Mouse (Mus musculus): ENCODE measurements at regions not wholly inside any gene's neighbourhood (a gene's known extent, or its start where the extent isn't known, plus 50 kb on each side); places are given as distances from the start of the nearest gene placed in this dataset.

DNA sequence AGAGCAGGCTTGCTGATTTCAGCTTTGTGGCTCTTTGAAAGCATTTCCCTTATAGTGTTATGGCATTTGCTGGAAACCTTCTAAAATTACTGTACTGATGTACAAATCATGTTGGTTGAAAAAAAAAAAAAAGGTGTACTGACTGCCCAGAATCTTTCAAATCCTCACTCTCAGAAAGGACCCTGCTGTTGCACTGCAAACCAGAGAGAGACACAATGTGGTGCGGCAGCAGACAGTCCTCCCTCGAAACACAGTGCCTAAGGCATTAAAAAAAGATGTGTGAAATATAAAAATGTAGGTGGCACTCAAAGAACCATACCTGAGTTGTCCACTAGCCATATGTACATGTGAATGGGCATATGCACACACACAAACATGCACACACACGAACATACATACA, 128.3 kb downstream of the Actr3 start:
- DNase-seq = no peak

DNA sequence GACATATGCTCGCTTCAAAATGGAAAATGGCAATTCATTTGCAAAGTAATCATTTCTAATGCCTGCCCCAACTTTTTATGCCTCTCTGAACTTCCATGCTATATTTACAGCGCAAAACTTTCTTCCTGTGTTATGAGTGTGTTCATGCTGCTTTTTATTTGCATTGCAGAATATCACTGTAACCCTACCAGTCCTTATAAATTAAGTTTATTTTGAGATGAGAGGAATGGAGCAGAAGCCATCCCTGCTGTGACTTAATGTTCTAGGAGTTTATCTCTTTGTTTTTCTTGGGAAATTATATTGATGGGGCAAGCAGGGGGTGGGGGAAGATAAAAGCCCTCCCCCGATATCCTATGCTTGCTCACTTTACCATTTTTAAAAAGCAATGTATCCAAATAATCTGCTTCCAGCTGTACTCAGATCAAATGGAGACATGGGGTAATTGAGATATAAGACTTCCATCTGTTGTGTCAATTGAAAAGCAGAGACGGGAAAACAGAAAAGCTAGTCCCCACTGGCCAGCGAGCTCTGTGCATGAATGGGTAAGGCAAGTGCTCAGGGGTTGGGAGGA, 136.9 kb downstream of the Actr3 start:
- no peak for DNase-seq

DNA sequence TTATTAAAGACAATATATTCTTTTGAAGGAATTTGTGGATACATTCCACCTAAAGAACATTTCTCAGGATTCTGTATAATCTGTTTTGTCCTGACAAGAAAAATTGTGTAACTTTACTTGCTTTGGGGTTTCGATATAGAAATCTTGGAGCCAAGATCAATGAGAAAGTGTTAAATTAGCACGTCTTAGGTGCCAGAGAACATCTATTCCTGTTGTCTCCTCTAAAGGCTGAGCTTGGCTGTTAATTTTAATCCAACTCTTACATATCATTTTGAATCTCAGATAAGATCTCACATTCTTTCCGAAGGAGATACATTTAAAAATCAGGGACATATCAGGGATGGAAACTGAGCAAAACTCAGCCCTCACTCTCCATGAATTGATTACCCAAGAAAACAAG, 139.9 kb downstream of the Actr3 start:
- no peak for DNase-seq

DNA sequence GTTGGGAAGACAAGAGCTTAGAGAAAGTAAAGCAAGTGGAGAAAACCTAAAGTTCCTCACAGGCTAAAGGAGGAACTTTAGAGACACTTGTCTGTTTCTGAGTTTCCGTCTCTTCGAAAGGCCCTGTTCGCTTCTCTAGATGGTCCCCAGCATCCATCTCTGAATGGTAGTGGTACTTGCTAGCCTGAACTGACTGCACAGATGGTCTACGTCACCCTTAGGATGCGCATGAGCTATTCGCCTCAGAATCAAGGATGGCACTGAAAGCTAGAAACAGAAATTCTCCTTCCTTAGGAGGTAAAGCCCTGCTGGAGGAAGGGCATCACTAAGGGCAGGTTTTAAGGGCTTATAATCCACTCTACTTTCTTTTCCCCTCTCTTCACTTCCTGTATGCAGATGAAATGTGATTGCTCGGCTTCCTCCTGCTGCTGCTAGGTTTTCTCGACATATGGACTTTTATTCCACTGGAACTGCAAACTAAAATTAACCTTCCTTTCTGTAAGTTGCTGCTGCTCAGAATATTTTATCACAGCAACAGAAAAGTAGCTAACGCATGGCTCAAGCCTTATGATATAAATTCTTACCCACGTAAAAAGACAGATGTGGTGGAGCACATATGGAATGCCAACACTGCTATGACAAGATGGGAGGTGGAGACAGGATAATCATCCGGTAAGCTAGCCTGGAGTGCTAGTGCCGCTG, 145.1 kb downstream of the Actr3 start:
- DNase-seq = no peak

DNA sequence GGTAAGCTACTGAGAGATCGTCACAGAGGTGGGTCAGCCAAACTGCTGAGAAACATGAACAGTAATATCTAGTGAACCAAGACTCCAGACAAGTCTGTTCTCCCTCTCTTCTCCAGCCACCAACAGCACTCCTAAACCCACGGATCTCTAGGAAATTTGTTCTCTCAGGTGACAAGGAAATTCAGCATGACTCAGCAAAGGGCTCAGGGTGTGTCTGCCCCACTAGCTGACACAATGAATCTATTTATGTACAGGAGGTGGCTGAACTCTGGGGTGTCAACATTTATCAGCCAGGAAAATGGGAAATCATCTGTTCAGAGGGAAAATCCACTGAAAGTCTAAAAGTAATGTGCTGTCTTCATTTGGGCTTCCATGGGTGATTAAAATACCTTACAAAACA, 149.2 kb downstream of the Actr3 start:
- DNase-seq = no peak

DNA sequence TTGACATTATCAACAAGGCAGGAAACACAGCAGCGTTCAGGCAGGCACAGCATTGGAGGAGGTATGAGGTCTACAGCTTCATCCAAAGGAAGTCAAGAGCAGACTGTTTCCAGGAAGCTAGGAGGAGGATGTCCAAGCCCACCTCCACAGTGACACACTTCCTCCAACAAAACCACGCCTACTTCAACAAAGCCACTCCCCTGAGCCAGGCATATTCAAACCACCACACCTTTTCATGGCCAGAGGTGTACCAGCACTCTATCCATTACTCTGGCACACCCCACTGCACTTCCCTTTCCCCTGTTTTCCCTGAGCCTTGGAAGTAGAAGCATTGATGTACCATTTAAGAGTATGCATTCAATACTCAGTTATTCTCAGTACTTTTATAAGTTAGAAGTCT, 150.8 kb downstream of the Actr3 start:
- DNase-seq = no peak

DNA sequence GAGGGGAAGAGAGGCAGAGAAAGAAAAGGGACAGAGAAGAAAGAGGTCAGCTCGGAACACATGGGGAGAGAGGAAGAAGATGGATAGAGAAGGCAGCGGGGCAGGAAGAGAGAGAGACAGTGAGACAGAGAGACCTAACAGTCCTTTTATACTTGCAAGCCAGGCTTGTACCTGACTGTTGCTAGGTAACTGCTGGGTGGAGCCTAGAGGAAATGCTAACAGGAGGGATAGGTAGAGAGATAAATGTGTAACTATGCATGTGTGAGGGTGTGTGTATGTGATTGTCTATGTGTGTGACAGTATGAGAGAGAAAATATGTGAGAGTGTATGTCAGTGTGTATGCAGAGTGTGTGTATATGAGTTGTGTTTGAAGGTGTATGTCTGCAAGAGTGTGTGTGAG, 161.8 kb downstream of the Actr3 start:
- no peak for DNase-seq

DNA sequence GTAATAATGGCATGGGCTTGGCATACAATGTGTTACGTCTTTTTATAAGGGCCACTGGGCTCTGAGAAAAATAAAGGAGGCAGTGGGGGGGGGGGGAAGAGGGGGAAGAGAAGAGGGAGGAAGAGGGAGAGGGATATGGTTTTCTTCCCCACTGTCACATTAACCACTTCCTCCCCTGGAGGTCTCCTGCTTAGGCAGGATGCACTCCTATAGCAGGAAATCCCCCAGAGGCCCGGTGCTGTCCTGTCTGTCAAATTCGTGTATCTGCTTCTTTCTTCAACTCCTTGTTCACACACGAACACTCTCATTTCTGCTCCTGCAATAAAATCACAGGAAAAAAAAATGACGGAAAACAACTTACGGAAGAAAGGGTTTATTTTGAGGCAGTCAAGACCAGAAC, 171.8 kb downstream of the Actr3 start:
- DNase-seq = no peak

DNA sequence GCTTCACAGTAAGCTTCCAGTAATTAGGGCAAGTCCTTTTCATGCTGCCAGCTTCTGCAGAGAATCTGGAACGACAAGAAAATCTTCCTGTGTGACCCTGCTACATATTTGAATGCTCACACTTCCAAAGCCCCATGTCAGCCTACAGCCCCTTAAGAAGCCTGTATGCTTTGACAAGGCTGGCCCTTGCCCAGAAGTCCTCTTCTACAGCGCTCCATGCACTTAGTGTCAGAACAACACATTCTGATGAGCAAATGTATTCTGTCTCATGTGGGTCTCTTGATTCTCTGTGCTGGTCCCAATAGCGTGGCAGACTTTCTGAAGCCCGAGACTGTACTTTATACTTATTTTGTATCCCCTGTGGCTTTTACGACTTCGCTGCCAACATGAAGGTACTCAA, 172.5 kb downstream of the Actr3 start:
- DNase-seq = no peak

DNA sequence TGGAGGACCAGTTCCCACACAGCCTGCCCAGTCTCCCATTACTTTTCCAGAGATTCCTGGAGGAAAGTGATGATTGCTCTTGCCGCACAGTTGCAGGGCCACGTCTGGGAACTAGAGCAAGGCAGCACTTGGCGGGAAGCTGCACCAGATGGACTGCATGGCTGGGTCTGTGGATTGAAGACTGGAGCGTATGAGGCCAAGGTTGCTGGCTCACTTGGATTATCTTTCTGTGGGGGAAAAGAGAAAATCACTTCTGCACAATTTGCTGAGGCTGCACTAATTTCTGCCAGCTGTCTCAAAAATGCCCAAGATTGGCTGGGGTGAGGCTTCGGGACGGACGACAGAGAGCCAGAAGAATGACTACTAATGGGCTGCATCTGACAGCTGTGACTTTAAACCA, 193.2 kb downstream of the Actr3 start:
- no peak for DNase-seq

DNA sequence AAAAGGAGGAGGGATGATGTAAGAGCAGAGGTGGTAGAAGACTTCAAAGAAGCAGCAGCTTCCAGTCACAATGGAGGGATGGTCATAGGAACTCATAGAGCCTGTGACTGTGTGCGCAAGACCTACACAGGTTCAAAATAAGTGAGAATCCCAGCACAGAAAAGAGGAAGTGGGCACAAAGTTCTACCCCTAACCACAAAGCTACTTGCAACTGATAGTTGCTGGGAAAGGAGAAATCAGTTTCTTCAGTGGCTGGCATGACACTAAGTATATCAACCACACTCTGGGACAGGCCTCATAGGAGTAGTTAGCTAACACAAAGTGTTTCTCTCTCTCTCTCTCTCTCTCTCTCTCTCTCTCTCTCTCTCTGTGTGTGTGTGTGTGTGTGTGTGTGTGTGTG, 193.8 kb downstream of the Actr3 start:
- no peak for DNase-seq

DNA sequence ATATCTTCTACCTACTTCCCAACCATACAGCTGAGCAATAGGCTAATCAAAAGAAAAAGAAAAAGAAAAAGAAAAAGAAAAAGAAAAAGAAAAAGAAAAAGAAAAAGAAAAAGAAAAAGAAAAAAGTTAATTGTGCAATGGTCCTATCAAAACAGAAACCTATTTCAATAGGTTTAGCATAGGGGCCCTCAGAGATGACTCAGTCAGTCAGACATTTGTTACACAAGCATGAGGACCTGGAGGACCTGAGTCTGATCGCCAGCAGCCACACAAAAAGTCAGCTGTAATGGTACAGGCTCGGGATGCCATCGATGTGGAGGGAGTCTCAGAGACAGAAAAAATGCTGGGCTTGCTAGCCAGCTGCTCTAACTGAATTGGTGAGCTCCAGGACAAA, 197.9 kb downstream of the Actr3 start:
- DNase-seq = no peak

DNA sequence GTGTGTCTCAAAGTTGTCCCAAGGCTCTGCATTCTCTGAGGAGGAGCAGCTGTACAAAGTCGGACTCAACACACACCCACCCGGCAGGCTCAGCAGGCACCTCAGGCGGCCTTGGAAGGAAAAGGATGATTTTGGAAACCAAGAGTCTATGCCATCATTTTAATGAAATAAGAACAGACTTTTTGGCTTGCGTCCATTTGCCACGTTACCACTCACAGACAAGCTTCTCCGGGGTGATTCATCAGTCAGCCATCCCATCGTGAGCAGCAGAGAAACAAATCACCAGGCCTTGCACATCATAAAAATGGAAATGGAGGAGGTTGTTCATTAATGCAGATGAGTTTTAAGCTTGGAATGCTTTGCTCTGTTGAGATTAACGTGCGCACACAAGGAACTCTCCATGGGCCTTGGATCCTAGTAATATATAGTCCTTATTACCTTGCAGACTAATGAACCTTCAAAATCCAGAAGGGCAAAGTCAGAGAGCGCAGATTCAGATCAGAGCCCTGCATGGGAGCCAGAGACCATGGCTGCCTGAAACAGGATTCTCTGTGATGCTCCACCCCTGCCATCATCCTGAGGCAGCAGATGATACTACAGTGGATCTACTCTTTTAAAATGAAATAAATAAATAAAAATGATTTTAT, 198.5 kb downstream of the Actr3 start:
- no peak for DNase-seq

DNA sequence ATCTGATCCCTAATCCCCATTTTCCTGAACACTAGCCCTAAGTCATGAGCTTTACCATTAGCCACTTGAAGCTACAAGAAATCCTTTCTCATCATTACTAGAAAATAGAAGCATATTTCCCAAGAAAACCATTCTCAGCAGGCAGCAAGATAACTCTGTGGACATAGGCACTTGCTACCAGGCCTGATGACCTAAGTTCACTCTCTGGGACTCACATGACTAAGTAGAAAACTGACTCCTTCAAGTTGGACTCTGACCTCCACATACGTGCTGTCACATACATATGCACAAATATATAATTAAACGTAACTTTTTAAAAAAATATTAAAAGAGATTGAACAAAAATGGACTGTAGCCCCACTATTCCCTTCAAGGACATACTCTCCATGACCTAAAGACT, 200.8 kb downstream of the Actr3 start:
- DNase-seq = no peak

DNA sequence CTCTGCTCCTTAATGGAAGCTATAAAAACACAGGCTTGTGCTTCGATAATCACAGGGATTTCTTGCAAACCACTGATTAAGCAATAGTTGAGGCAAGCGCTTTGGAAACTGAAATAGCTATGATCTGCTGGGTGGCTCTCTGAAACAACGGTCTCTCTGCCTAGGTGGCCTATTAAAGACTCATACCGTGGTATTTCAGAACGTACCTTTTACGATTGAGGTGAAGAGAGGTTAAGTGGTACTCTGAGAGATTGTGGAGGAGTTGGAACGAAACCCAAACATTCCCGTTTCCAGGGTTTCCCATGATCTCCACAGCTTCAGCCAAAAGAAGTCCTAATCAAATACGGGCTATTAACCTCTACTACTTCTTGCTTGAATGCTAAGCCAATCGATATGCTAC, 212.2 kb downstream of the Actr3 start:
- no peak for DNase-seq

DNA sequence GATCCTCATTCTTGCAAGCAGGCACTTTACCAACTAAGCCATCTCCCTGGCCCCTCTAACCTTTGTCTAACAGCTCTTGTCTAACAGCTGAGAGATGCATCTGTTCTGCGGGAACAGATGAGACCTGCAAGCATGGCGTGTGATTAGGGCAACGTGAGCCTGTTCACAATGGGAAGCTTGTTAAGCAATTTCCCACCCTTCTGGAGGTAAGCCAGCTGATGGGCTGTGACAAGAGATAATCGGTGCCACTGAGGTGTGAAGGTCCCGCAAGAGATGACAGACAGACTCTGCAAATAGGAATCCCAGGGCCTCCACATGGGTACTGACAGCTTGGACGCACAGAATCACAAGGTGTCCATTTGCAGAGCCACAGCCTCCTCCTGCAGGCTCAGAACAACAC, 219.3 kb downstream of the Actr3 start:
- no peak for DNase-seq

DNA sequence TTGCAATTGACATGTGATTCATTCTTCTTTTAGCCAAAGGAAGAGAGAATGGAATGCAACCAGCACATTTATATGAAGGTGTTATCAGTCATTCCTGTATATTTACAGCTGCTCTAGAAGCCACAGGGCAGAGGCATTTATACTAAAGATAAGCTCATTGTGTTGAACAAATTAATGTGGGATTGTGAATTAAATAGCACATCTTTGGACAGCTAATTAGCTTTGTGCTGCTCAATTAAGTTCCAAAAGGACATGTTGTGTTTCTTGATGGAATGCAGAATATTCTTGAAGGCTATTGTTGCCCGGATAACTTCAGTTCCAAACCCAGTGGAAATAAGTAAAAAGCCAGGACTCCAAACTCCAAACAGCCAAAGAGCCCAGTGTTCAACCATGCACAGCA, 248.4 kb downstream of the Actr3 start:
- no peak for DNase-seq

DNA sequence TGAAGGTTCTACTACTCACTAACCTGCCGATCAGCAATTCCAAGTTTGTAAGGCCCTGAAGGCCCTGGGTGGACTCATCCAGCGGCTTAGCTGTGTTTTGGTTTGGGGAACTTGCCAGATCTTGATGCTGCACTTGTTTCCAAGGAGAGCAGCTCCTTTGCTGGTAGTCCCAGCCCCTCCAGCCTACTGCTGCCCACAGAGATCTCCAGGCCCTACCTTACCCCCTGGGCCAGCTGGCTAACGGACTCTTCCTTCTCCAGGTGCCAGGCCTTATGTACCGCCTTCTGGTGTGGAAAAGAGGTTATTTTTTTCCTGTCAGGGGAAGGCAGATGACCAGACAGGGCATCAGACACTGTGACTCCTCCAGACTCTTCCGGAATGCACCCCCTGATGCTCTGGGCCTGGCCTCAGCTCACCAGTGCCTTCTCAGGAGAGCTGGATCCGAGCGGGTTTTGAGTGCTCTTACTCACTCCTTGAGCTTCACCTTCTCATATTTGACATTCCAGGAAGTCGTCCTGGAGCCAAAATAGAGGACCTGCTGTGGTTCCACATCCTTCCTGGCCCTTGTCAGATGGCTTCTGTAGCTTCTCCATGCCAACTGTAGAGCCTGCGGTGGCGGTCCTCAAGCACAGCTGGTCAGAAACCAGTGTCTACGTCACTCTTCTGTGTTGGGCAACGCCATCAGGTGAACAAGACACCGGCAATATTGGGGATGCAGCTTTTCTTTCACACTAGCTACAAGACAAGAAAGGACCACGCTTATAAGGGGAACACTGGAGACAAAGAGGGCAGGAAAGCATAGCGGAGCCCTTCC, 259.2 kb downstream of the Actr3 start:
- peak; percentile 14 to 21 for DNase-seq

DNA sequence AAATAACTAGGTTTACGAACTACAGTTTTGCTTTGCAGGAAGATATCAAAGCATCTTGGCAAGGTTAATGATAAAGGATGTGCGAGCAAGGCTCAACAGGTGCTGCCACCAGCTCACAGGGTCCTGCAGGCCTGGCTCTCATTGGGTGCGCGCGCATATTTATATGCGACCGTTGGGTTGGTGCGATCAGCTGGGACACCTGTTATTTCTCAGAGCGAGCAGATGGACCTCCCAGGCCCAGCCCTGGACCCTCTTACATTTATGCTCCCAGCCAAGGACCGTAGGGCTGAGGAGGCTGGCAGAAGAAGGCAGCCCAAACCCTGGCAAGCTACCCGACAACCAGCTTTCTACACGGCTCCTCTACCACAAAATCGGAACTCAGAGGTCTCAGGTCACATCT, 260.8 kb downstream of the Actr3 start:
- DNase-seq = no peak

DNA sequence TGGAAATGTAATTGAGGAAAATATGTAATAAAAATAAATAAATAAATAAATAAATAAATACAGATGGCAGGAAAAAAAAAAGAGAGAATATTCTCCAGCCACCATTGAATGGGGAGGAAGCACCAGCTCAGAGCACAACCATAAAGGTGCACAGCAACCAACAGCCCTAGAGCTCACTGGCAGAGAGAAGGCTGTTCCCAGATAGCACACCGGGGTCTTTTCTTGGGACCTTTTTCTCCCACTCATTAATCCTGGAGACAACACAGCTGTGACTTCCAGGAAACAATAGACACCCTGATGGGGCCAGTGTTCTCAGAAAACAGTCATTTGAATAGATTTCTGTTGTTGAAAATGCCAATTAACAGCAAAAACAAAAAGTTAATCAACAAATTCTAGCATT, 263.1 kb downstream of the Actr3 start:
- DNase-seq = no peak

DNA sequence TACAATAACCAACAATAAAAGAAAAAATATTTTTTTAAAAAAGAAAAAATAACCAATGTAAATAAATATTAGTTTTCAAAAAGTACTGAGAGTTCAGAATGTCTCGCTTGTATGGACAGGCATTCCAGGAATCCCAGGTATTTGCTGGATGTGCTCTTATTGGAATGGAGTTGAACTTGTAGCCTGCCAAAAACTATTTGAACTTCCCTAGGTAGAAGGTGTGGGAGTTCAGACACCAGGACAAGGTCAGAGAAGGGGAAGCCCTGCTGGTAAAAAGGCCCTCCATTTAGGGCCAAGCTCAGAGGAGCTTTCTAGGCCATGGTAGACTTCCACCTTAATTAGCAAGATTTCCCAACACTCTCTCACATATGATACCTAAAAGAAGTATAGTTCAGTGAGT, 270.3 kb downstream of the Actr3 start:
- no peak for DNase-seq

DNA sequence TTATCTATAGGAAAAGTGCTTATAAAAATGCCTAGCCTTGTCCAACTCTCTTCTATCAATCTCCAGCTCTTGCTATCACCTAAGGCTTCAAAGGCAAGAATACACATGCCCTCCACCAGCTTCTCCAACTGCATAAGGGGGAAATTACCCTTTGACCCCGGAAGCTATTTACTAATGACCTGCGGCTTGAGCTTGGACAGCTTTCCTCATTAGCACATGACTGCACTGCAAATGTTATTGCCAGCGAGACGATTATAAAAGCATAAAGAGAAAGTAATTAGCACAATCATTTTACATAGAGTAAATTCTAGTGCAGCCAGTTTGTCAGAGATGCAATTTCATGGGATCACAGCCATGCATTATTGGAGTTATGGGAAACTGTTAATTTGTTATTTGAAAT, 277.0 kb downstream of the Actr3 start:
- no peak for DNase-seq

DNA sequence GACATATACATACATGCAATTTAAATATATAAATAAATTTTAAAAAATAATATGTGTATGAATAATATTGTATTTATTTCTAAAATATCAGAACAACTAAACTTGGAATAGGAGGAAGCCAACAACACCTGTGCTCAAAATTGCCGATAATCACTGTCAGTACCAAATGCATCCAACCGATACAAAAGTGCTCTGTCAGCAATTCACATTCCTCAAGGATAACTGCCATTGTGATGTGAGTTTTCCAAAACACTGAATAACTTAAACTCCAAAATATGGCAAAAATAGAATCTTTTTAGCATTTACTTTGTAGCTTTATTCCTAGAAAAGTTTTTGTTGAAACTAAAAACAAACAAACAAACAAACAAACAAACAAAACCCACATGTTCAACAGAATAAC, 279.4 kb downstream of the Actr3 start:
- DNase-seq = no peak

DNA sequence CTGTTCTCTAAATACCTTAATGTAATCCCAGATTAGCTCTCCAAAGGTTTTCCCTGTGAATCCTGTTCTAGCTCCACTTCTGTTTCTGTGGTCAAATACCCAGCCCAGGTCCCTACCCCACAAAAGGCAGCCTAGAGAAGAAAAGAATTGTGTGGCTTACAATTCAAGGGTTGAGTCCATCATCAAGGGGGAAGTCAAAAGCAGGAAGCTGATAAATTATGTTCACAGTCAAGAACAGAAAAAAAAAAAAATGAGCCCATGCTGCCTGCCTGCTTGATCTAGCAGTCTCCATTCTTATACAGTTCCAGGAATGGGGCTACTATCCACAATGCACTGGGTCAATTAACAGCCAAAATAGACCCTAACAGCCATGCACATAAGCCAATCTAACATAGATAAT, 285.7 kb downstream of the Actr3 start:
- DNase-seq = no peak

Measured in cerebellum, adult 18-20 months (tissue).